Mouse (Mus musculus): Measurements from ENCODE around the gene Sipa1l2. TPM values are rescaled to one million over a fixed set of nuclear protein-coding genes. Genes with fewer than 3 reads are reported as not detected.
A peak's percentile ranks its signal among the peaks of the same experiment; 100 is the strongest.

Gene Sipa1l2
- polyA plus RNA-seq, 1 experiment from 2014 or later = 10.0 TPM

DNA sequence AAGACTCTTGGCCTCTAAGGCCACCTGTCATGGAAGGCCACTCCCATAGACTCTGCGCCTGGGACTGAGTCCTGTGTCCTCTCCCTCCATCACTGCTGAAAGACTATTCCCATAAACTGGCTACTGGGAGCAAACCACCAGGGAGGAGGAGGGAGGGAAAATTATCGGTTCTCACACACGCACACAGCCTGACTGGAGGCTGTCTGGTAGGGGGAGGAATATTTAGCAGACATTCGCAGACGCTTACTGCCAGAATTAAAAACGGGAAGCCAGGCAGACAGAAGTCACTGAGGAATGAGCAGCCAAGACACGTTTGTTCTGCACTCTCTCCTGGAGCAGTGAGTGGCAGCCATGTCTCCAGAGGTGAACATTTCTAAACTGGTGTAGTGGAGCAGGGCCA is 35.9 kb downstream of the Sipa1l2 start:
- no peak overlapping the region for H3K4me2 ChIP-seq (ENCODE audit: low read depth, low read length)
- WGBS = 45% methylated on average over 7 of the region's 7 CpGs
- no peaks in the 10 kb centered on the region for H3K27me3 ChIP-seq (replicated peaks; ENCODE audit: control insufficient read depth, insufficient read depth, low read length)
- H3K9ac ChIP-seq (ENCODE audit: low read depth, low read length) = no peak overlapping the region
- H3K36me3 ChIP-seq (ENCODE audit: control insufficient read depth, insufficient read depth, low read length) = no peaks in the 10 kb centered on the region; the same call in 1 of the 2 replicates
- ATAC-seq (ENCODE audit: low read depth) = 0 out of 2 replicates have a peak, but pooled peaks have one; percentile 2
- H3K4me1 ChIP-seq (ENCODE audit: control insufficient read depth, insufficient read depth, low read length) = peaks cover 28% of the 10 kb centered on the region
- H3K27ac ChIP-seq (replicated peaks; ENCODE audit: low read depth, low read length) = no peak overlapping the region
- no peak for DNase-seq (ENCODE audit: low spot score)
- no peak overlapping the region for H3K4me3 ChIP-seq (ENCODE audit: low read depth, low read length)
- H3K9me3 ChIP-seq (ENCODE audit: control insufficient read depth, low read length) = no peaks in the 10 kb centered on the region

DNA sequence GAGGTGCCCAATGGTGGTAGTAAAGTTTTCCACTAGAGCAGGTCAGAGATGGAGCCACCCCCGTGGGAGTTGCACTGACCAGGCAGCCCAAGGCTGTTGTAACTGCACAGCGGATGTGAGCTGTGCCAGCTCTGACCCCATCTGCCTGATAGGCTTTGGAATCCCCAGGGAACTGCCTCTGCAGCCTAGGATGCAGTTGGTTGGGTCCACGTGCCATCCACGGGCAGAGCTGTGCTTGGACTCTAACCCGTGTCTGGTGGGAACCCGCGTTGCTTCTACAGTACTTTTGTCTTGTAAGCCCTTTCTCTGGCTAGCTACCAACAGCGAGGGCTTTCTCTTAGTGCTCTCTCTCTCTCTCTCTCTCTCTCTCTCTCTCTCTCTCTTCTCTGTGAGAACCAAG is 36.7 kb downstream of the Sipa1l2 start:
- Histone ChIP-seq H3K9ac (ENCODE audit: low read depth, low read length) (no peak overlapping the region), H3K27me3 (replicated peaks; ENCODE audit: control insufficient read depth, insufficient read depth, low read length) (no peaks in the 10 kb centered on the region), H3K9me3 (ENCODE audit: control insufficient read depth, low read length) (no peaks in the 10 kb centered on the region), H3K4me2 (ENCODE audit: low read depth, low read length) (no peak overlapping the region), H3K4me1 (ENCODE audit: control insufficient read depth, insufficient read depth, low read length) (peaks cover 29% of the 10 kb centered on the region), H3K4me3 (ENCODE audit: low read depth, low read length) (no peak overlapping the region), H3K36me3 (ENCODE audit: control insufficient read depth, insufficient read depth, low read length) (no peaks in the 10 kb centered on the region; the same call in 1 of the 2 replicates), H3K27ac (replicated peaks; ENCODE audit: low read depth, low read length) (no peak overlapping the region)
- no peak for DNase-seq (ENCODE audit: low spot score)
- WGBS = 84% methylated on average over 8 of the region's 8 CpGs
- no peak for ATAC-seq (ENCODE audit: low read depth)

DNA sequence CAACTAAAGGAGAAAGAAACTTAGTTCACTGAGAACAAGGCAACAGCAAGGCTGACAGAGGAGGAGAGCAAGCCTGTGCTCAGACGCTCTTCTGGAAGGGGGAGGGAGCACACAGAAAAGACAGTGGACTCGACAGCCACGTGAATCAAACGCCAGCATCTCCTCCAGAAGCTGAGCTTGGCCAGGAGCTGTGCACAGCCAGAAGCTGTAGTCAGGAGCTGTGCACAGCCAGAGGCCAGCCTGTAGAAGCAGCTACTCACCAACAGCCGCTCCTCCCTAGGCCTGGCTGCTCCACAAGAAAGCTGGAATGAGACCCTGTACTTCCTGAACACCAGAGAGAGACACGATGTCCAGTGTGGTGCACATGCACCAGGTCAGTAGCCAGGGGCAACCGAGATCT is 37.4 kb downstream of the Sipa1l2 start:
- ATAC-seq (ENCODE audit: low read depth) = no peak
- DNase-seq (ENCODE audit: low spot score) = no peak
- no peak overlapping the region for H3K4me2 ChIP-seq (ENCODE audit: low read depth, low read length)
- peaks cover 32% of the 10 kb centered on the region for H3K4me1 ChIP-seq (ENCODE audit: control insufficient read depth, insufficient read depth, low read length)
- H3K9me3 ChIP-seq (ENCODE audit: control insufficient read depth, low read length) = no peaks in the 10 kb centered on the region
- no peak overlapping the region for H3K27ac ChIP-seq (replicated peaks; ENCODE audit: low read depth, low read length)
- H3K4me3 ChIP-seq (ENCODE audit: low read depth, low read length) = no peak overlapping the region
- H3K27me3 ChIP-seq (replicated peaks; ENCODE audit: control insufficient read depth, insufficient read depth, low read length) = no peaks in the 10 kb centered on the region
- no peaks in the 10 kb centered on the region; the same call in 1 of the 2 replicates for H3K36me3 ChIP-seq (ENCODE audit: control insufficient read depth, insufficient read depth, low read length)
- 38% methylated on average over 7 of the region's 7 CpGs for WGBS
- no peak overlapping the region for H3K9ac ChIP-seq (ENCODE audit: low read depth, low read length)

DNA sequence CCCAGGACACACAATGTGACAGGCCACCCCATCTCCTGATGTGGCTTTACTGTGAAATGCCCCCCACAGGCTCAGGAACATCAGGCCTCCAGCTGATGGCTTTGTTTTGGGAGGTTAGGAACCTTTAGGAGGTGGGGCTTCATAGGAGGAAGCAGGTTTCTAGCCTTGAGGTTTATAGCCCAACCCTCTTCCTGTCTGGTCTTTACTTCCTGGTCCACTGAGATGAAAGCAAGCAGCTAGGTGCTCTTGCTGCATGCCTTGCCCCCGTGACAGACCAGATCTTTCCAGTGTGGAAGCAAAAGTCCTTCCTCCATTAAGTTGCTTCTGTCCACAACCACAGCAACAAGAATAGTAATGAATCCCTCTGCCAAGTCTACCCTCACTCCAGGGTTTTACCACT is 38.0 kb downstream of the Sipa1l2 start:
- Histone ChIP-seq H3K36me3 (ENCODE audit: control insufficient read depth, insufficient read depth, low read length) (no peaks in the 10 kb centered on the region), H3K4me1 (ENCODE audit: control insufficient read depth, insufficient read depth, low read length) (peaks cover 37% of the 10 kb centered on the region), H3K4me3 (ENCODE audit: low read depth, low read length) (no peak overlapping the region), H3K9ac (ENCODE audit: low read depth, low read length) (no peak overlapping the region), H3K4me2 (ENCODE audit: low read depth, low read length) (no peak overlapping the region), H3K27ac (replicated peaks; ENCODE audit: low read depth, low read length) (no peak overlapping the region), H3K9me3 (ENCODE audit: control insufficient read depth, low read length) (no peaks in the 10 kb centered on the region), H3K27me3 (replicated peaks; ENCODE audit: control insufficient read depth, insufficient read depth, low read length) (no peaks in the 10 kb centered on the region)
- DNase-seq (ENCODE audit: low spot score) (no peak), ATAC-seq (ENCODE audit: low read depth) (no peak)
- 38% methylated on average over 1 of the region's 1 CpGs for WGBS

DNA sequence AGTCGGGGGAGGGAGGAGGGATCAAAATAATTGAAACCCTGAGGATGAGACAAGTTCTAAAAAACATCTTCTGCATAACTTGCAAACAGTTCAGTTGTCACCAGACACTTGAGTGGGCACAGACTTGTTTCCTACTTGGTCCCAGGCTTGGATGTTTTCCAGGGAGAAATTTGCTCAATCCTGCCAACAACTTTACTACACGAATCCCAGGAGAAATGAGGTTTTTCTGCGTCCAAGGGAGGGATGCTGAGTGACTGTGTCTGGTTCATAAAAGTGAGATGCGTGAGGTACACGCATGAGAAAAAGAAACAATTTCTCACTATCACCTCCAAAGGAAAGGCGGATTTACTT is 38.5 kb downstream of the Sipa1l2 start:
- H3K9ac ChIP-seq (ENCODE audit: low read depth, low read length) = no peak overlapping the region
- H3K4me3 ChIP-seq (ENCODE audit: low read depth, low read length) = no peak overlapping the region
- no peak overlapping the region for H3K4me2 ChIP-seq (ENCODE audit: low read depth, low read length)
- peaks cover 42% of the 10 kb centered on the region for H3K4me1 ChIP-seq (ENCODE audit: control insufficient read depth, insufficient read depth, low read length)
- WGBS = 34% methylated on average over 6 of the region's 6 CpGs
- no peaks in the 10 kb centered on the region for H3K9me3 ChIP-seq (ENCODE audit: control insufficient read depth, low read length)
- no peak for ATAC-seq (ENCODE audit: low read depth)
- no peak overlapping the region for H3K27ac ChIP-seq (replicated peaks; ENCODE audit: low read depth, low read length)
- H3K36me3 ChIP-seq (ENCODE audit: control insufficient read depth, insufficient read depth, low read length) = no peaks in the 10 kb centered on the region
- DNase-seq (ENCODE audit: low spot score) = peak; percentile 66
- H3K27me3 ChIP-seq (replicated peaks; ENCODE audit: control insufficient read depth, insufficient read depth, low read length) = no peaks in the 10 kb centered on the region

DNA sequence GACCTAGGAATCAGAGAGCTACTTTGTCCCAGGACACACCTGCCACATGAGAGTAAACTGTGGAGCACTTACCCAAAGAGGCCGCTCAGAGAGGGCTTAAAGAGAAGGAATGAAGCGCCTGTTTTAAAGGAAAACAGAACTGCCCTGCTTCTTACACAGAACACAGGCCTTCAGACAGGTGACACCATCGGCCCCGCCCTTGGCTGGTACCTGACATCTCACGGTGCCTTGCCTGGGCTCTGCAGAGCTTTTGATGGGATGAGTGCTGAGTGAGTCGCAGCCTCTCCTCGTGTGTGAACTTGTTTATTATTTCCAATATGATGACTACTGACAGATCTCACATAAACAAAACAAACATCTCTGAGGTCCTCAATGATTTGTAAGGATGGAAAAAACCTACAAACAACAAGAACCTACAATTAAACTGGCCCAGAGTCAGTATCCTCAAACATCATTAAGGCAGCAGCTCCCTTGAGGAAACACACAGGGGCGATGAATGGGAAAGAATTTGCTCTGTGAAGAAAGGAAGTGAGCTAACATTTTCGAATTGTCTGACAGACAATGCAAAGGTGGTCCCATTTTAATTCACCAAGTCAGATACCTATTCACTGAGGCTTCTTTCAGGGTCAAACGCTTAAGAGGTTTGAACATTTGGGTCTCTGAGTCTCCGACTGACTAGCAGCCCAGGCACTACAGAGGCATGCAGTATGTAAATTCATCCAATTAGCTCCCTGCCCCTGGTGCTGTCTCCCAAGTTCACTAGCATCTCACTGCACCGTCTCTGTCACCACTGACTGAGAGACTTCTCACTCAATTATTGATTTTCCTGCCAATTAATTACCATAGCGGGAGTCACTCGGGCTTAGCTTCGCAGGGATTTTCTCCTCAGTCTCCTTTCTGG is 39.2 kb downstream of the Sipa1l2 start:
- no peak for ATAC-seq (ENCODE audit: low read depth)
- no peaks in the 10 kb centered on the region for H3K9me3 ChIP-seq (ENCODE audit: control insufficient read depth, low read length)
- H3K4me2 ChIP-seq (ENCODE audit: low read depth, low read length) = no peak overlapping the region
- DNase-seq (ENCODE audit: low spot score) = no peak
- WGBS = 50% methylated on average over 15 of the region's 15 CpGs
- no peak overlapping the region for H3K27ac ChIP-seq (replicated peaks; ENCODE audit: low read depth, low read length)
- no peaks in the 10 kb centered on the region for H3K27me3 ChIP-seq (replicated peaks; ENCODE audit: control insufficient read depth, insufficient read depth, low read length)
- H3K4me3 ChIP-seq (ENCODE audit: low read depth, low read length) = no peak overlapping the region
- peaks cover 47% of the 10 kb centered on the region for H3K4me1 ChIP-seq (ENCODE audit: control insufficient read depth, insufficient read depth, low read length)
- no peak overlapping the region for H3K9ac ChIP-seq (ENCODE audit: low read depth, low read length)
- no peaks in the 10 kb centered on the region for H3K36me3 ChIP-seq (ENCODE audit: control insufficient read depth, insufficient read depth, low read length)

DNA sequence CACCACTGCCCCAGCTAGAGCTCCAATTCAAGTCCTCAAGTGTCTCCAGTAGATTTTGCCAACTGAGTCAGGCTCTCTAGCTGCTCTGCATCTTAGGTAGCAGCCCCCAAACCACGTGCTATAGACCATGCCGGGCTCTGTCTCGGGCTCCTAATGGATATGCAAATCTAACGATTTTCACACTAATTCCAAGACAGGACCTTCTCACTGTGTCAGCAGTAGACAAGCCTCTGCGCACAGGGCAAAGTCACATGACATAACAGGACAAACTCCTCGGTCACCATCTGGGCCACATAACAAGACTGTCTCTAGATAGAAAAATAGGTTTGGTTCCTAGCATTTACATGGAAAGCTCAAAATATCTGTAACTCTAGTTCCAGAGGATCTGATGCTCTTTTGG is 40.6 kb downstream of the Sipa1l2 start:
- H3K27me3 ChIP-seq (replicated peaks; ENCODE audit: control insufficient read depth, insufficient read depth, low read length) = no peaks in the 10 kb centered on the region
- no peaks in the 10 kb centered on the region for H3K9me3 ChIP-seq (ENCODE audit: control insufficient read depth, low read length)
- WGBS = 69% methylated on average over 6 of the region's 6 CpGs
- ATAC-seq (ENCODE audit: low read depth) (no peak), DNase-seq (ENCODE audit: low spot score) (no peak)
- no peak overlapping the region for H3K4me3 ChIP-seq (ENCODE audit: low read depth, low read length)
- no peak overlapping the region for H3K4me2 ChIP-seq (ENCODE audit: low read depth, low read length)
- no peak overlapping the region for H3K9ac ChIP-seq (ENCODE audit: low read depth, low read length)
- peaks cover 47% of the 10 kb centered on the region for H3K4me1 ChIP-seq (ENCODE audit: control insufficient read depth, insufficient read depth, low read length)
- no peak overlapping the region for H3K27ac ChIP-seq (replicated peaks; ENCODE audit: low read depth, low read length)
- H3K36me3 ChIP-seq (ENCODE audit: control insufficient read depth, insufficient read depth, low read length) = no peaks in the 10 kb centered on the region

DNA sequence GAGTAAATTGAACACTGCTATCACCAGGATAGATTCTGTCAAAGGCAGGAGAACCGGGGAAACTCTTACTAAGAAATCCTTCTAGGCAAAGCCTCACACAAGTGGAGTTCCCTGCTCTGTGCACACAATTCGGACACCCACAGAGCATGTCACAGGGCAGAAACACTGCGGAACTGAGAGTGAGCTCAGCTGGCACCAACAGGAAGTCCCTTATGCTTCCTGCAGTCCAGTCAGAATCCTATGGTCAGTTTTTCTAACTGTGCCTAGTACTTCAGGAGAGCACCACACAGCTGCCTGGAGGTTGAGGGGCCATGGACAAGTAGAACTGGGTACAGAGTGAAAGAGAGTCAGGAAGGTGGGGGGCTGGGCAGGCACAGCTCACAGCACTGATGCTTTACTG is 41.7 kb downstream of the Sipa1l2 start:
- no peak for DNase-seq (ENCODE audit: low spot score)
- Histone ChIP-seq H3K27me3 (replicated peaks; ENCODE audit: control insufficient read depth, insufficient read depth, low read length) (no peaks in the 10 kb centered on the region), H3K36me3 (ENCODE audit: control insufficient read depth, insufficient read depth, low read length) (no peaks in the 10 kb centered on the region), H3K4me1 (ENCODE audit: control insufficient read depth, insufficient read depth, low read length) (peaks cover 47% of the 10 kb centered on the region), H3K27ac (replicated peaks; ENCODE audit: low read depth, low read length) (no peak overlapping the region), H3K9me3 (ENCODE audit: control insufficient read depth, low read length) (no peaks in the 10 kb centered on the region), H3K9ac (ENCODE audit: low read depth, low read length) (no peak overlapping the region), H3K4me2 (ENCODE audit: low read depth, low read length) (no peak overlapping the region), H3K4me3 (ENCODE audit: low read depth, low read length) (no peak overlapping the region)
- 68% methylated on average over 3 of the region's 3 CpGs for WGBS
- ATAC-seq (ENCODE audit: low read depth) = no peak

DNA sequence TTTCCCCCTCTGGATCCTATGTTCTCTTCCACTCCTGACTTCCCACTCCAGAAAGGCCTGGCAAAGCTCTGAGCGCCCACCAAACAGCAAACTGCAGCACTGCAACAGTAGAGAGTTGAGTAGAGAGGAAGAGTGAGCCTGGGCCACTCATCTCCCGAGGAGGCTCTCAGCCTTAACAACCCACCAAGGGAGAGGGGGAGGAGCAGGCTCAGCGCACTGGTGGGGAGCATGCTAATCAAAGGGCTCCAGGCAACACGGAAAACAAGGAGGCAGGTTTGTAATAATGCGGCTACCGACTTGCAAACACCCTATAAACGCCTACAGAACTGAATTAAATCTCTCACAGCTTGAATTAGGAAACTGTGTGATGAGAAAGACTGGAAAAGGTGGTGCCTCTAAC is 42.6 kb downstream of the Sipa1l2 start:
- 13% methylated on average over 7 of the region's 7 CpGs for WGBS
- DNase-seq (ENCODE audit: low spot score) (no peak), ATAC-seq (ENCODE audit: low read depth) (0 out of 2 replicates have a peak, but pooled peaks have one; percentile 43)
- Histone ChIP-seq H3K9me3 (ENCODE audit: control insufficient read depth, low read length) (no peaks in the 10 kb centered on the region), H3K4me1 (ENCODE audit: control insufficient read depth, insufficient read depth, low read length) (peaks cover 39% of the 10 kb centered on the region), H3K36me3 (ENCODE audit: control insufficient read depth, insufficient read depth, low read length) (no peaks in the 10 kb centered on the region), H3K4me3 (ENCODE audit: low read depth, low read length) (no peak overlapping the region), H3K27me3 (replicated peaks; ENCODE audit: control insufficient read depth, insufficient read depth, low read length) (no peaks in the 10 kb centered on the region), H3K9ac (ENCODE audit: low read depth, low read length) (no peak overlapping the region), H3K27ac (replicated peaks; ENCODE audit: low read depth, low read length) (no peak overlapping the region), H3K4me2 (ENCODE audit: low read depth, low read length) (no peak overlapping the region)

Measured in embryonic facial prominence, embryonic 14.5 days (tissue).